Mouse (Mus musculus) heart, postnatal 0 days (tissue): ENCODE measurements around the gene Ambra1. TPM values are rescaled to one million over a fixed set of nuclear protein-coding genes. Genes with fewer than 3 reads are reported as not detected.
A peak's percentile ranks its signal among the peaks of the same experiment; 100 is the strongest.
"Not testable (repeated sequence)": the region's sequence is repeated elsewhere in the genome, so short reads cannot be mapped to it uniquely, and the experiment has no call there.

Experiments used
- ATAC-seq: fragments of 200-750 bp; cut with Nextera tagmentation; 2 replicates; pipeline ENCODE4 v1.8.0; 2017; ENCODE audit warnings: low read depth, moderate number of reproducible peaks, moderate library complexity; ENCODE audit not compliant: insufficient read depth
- DNase-seq: peaks from one replicate; pipeline ENCODE4 v3.0.0-alpha.2; 2016; ENCODE audit warnings: low spot score
- H3K27ac ChIP-seq: fragments of 300-500 bp; sonication (generic); 2 replicates; pipeline ENCODE4 v1.5.1; 2014; ENCODE audit warnings: low read depth, mild to moderate bottlenecking
- H3K27me3 ChIP-seq: fragments of 300-500 bp; sonication (generic); 2 replicates; pipeline ENCODE4 v1.6.1; 2014; ENCODE audit warnings: low read length, mixed read lengths; ENCODE audit not compliant: control insufficient read depth, insufficient read depth
- H3K36me3 ChIP-seq: fragments of 300-500 bp; sonication (generic); replicated peaks from 2 replicates; pipeline ENCODE4 v1.6.1; 2014; ENCODE audit warnings: low read length, mixed read lengths; ENCODE audit not compliant: control insufficient read depth, insufficient read depth
- H3K4me1 ChIP-seq: fragments of 300-500 bp; sonication (generic); 2 replicates; pipeline ENCODE4 v1.6.1; 2014; ENCODE audit warnings: antibody characterized with exemption; ENCODE audit not compliant: control insufficient read depth, insufficient read depth
- H3K4me2 ChIP-seq: fragments of 300-500 bp; sonication (generic); 2 replicates; pipeline ENCODE4 v1.6.1; 2014; ENCODE audit warnings: low read depth, mild to moderate bottlenecking, low read length, moderate library complexity
- H3K4me3 ChIP-seq: fragments of 300-500 bp; sonication (generic); 2 replicates; pipeline ENCODE4 v1.5.1; 2014; ENCODE audit warnings: low read depth, low read length
- H3K9ac ChIP-seq: fragments of 300-500 bp; sonication (generic); replicated peaks from 2 replicates; pipeline ENCODE4 v1.6.1; 2014; ENCODE audit warnings: low read depth, low read length, mixed read lengths
- H3K9me3 ChIP-seq: fragments of 300-500 bp; sonication (generic); replicated peaks from 2 replicates; pipeline ENCODE4 v1.6.1; 2016; ENCODE audit warnings: low read length; ENCODE audit not compliant: control insufficient read depth
- CTCF ChIP-seq: IDR thresholded peaks from 2 replicates; pipeline ENCODE4 v1.5.1; 2016; ENCODE audit warnings: antibody characterized with exemption, control low read depth, low read depth
- EP300 ChIP-seq: IDR thresholded peaks from 2 replicates; pipeline ENCODE4 v1.6.1; 2016; ENCODE audit warnings: antibody characterized with exemption, low read depth
- WGBS: fragments of 180-500 bp; shearing (Covaris S2); extraction: QIAGEN DNeasy Blood & Tissue Kit; methylation state at CpG from one replicate; pipeline ENCODE4 v1.1.7; 2014; 5-methylcytosine and 5-hydroxymethylcytosine counted together
- polyA plus RNA-seq: library from polyadenylated mRNA; unstranded; fragments of >200 nt; fragmentation: Nextera tagmentation; extraction: Ambion mirVana; gene quantifications from 2 replicates; pipeline ENCODE4 v1.2.1, GENCODE M21; 2015
- total RNA-seq: library from RNA; depleted of rRNA; stranded (reverse); fragments of >200 nt; gene quantifications from 2 replicates; pipeline ENCODE4 v1.2.3, GENCODE M21; 2014; ENCODE audit warnings: low replicate concordance

Ambra1 gene
- total and polyA plus RNA-seq, 2 experiments from 2014 or later, result 5.5 to 14.8 TPM

DNA sequence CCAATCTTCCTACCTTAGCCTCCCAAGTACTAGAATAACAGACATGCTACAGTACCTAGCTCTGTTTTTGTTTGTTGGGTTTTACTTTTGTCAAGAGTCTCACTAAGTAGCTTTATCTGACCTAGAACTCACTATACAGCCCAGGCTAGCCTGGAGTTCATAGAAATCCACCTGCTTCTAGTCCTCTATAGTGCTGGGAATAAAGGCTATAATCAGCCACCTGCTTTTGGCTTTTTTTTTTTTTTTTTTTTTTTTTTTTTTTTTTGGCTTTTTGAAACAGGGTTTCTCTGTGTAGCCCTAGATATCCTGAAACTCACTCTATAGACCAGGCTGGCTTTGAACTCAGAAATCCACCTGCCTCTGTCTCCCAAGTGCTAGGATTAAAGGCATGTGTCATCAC is 6.0 kb upstream of the Ambra1 start:
- ATAC-seq, result no peak
- H3K36me3 ChIP-seq, result peaks cover 6% of the 10 kb centered on the region; the same call in 1 of the 2 replicates
- no peak overlapping the region for H3K4me2 ChIP-seq
- H3K9ac ChIP-seq, result no peak overlapping the region
- H3K9me3 ChIP-seq, result no peaks in the 10 kb centered on the region
- no peaks in the 10 kb centered on the region for H3K4me1 ChIP-seq
- no peak overlapping the region for H3K4me3 ChIP-seq
- no peak for DNase-seq
- no peak for TF ChIP-seq EP300
- no peak overlapping the region for H3K27ac ChIP-seq
- H3K27me3 ChIP-seq, result no peaks in the 10 kb centered on the region

DNA sequence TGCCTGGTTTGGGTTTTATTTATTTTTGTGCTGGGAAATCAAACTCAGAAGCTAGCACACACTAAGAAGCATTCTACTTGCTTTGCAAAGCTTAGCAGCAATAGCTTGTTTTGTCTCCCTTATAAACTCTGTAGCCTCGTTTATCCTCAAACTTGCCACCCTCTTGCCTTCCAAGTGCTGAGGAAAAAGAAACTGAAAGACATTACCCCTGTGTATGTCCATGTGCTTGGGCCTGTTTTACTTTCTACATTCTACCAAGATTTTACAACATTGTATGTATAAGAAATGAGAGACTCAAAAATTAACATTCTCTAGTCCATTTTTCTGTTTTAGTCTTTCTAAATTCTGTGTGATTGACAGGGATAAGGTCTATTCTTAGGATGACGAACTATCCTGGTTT is 5.2 kb upstream of the Ambra1 start:
- no peak overlapping the region for H3K27ac ChIP-seq
- H3K4me1 ChIP-seq, result no peaks in the 10 kb centered on the region
- ATAC-seq (no peak), DNase-seq (no peak)
- no peaks in the 10 kb centered on the region for H3K9me3 ChIP-seq
- H3K4me3 ChIP-seq, result no peak overlapping the region
- peaks cover 6% of the 10 kb centered on the region; the same call in 1 of the 2 replicates for H3K36me3 ChIP-seq
- no peak for TF ChIP-seq EP300
- no peak for TF ChIP-seq CTCF
- no peak overlapping the region for H3K4me2 ChIP-seq
- H3K9ac ChIP-seq, result no peak overlapping the region
- WGBS, result 62% methylated on average over 2 of the region's 2 CpGs
- H3K27me3 ChIP-seq, result no peaks in the 10 kb centered on the region

DNA sequence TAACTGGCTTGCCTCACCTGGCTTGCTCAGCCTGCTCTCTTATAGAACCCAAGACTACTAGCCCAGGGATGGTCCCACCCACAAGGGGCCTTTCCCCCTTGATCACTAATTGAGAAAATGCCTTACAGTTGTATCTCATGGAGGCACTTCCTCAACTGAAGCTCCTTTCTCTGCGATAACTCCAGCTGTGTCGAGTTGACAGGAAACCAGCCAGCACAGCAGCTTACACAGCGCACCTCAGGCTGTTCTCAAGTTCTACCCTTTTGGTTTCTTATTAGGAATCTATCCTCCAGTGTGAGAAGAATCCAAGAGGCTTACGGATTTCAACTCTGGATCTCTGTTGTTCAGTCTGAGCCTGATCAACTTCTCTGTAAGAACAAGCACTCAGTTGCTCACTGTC is 4.5 kb upstream of the Ambra1 start:
- H3K4me1 ChIP-seq, H3K9ac ChIP-seq, H3K36me3 ChIP-seq, DNase-seq, H3K4me2 ChIP-seq, H3K27ac ChIP-seq, ATAC-seq, H3K9me3 ChIP-seq, H3K27me3 ChIP-seq, H3K4me3 ChIP-seq: not testable (repeated sequence)
- 48% methylated on average over 4 of the region's 4 CpGs for WGBS

- DNase-seq (no peak), ATAC-seq (no peak)
- Histone ChIP-seq H3K4me3 (no peak overlapping the region), H3K27ac (no peak overlapping the region), H3K27me3 (no peaks in the 10 kb centered on the region), H3K9ac (no peak overlapping the region), H3K36me3 (no peaks in the 10 kb centered on the region), H3K9me3 (no peaks in the 10 kb centered on the region), H3K4me2 (no peak overlapping the region), H3K4me1 (no peaks in the 10 kb centered on the region)
- TF ChIP-seq CTCF (no peak), EP300 (no peak)
- 75% methylated on average over 3 of the region's 3 CpGs for WGBS
Observed at GRCm38 (mm10) chr2:91727011-91727410, 2.9 kb upstream of the Ambra1 start.

DNA sequence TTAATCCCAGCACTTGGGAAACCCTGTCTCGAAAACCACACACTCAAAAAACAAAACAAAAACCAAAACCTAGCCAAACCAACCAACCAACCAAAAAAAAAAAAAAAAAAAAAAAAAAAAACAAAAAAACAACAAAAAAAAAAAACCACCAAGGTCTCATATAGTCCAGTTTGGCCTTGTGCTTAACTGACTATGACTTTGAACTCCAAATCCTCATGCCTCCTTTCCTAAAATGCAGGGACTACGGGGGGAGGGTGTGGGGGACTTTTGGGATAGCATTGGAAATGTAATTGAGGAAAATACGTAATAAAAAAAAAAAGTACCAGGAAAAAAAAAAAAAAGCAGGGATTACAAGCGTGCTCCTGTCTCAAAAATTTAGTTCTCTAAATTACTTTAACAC is 363 bp upstream of the Ambra1 start:
- WGBS, result 16% methylated on average over 4 of the region's 4 CpGs
- peak overlapping the region; percentile 85; the same call in 1 of the 2 replicates for H3K9ac ChIP-seq

DNA sequence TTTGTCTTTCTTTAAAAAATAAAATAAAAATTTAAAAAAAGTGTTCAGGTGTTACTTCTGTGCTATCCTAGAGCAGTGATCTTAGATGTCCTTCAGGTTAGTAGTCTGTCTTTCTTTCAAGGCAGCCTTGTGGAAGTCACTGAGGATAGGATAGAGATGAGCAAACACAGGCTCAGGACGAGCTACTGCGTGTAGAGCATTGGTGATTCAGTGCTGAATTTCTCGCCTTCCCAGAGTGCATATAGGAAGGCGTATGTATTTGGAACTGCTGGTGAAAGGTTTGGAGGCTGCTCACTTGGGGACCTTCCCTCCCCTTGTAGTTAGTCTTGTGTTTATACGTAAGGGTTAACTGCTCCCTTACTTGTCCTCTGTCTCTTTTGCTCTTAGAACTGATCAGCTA is 5.3 kb downstream of the Ambra1 start:
- Histone ChIP-seq H3K27ac (no peak overlapping the region), H3K9me3 (no peaks in the 10 kb centered on the region), H3K36me3 (no peaks in the 10 kb centered on the region), H3K9ac (no peak overlapping the region), H3K4me3 (no peak overlapping the region), H3K4me1 (no peaks in the 10 kb centered on the region), H3K4me2 (no peak overlapping the region), H3K27me3 (no peaks in the 10 kb centered on the region)
- no peak for TF ChIP-seq EP300
- TF ChIP-seq CTCF, result no peak
- ATAC-seq (no peak), DNase-seq (no peak)
- WGBS, result 84% methylated on average over 5 of the region's 5 CpGs

More for the DNA sequence above, 363 bp upstream of the Ambra1 start:
- Histone ChIP-seq H3K4me1 (no peaks in the 10 kb centered on the region), H3K4me3 (peak overlapping the region; percentile 91), H3K36me3 (no peaks in the 10 kb centered on the region), H3K4me2 (peak overlapping the region; percentile 78), H3K27me3 (no peaks in the 10 kb centered on the region), H3K27ac (0 out of 2 replicates have a peak overlapping the region, but pooled peaks have one; percentile 88), H3K9me3 (no peaks in the 10 kb centered on the region)
- ATAC-seq (no peak), DNase-seq (no peak)
- TF ChIP-seq CTCF (no peak), EP300 (no peak)
